Mouse (Mus musculus) stomach, embryonic 16.5 days (tissue): Measurements from ENCODE around the gene Hsd17b13. TPM values are rescaled to one million over a fixed set of nuclear protein-coding genes. Genes with fewer than 3 reads are reported as not detected.
"Not testable (repeated sequence)": the region's sequence is repeated elsewhere in the genome, so short reads cannot be mapped to it uniquely, and the experiment has no call there.

Experiments used
- ATAC-seq: fragments of 200-750 bp; cut with Nextera tagmentation; 2 replicates; pipeline ENCODE4 v1.8.0; 2017; ENCODE audit warnings: moderate number of reproducible peaks, moderate TSS enrichment; ENCODE audit not compliant: insufficient read depth, low FRiP score
- H3K27ac ChIP-seq: fragments of 300-500 bp; sonication (generic); 2 replicates; pipeline ENCODE4 v1.5.1; 2014; ENCODE audit warnings: low read length
- H3K27me3 ChIP-seq: fragments of 300-500 bp; sonication (generic); 2 replicates; pipeline ENCODE4 v1.6.1; 2014; ENCODE audit warnings: low read length, control low read depth, mixed read lengths; ENCODE audit not compliant: control insufficient read depth, insufficient read depth
- H3K36me3 ChIP-seq: fragments of 300-500 bp; sonication (generic); 2 replicates; pipeline ENCODE4 v1.6.1; 2014; ENCODE audit warnings: low read length; ENCODE audit not compliant: control insufficient read depth, insufficient read depth
- H3K4me1 ChIP-seq: fragments of 300-500 bp; sonication (generic); 2 replicates; pipeline ENCODE4 v1.6.1; 2014; ENCODE audit warnings: low read length, control low read depth, mixed read lengths; ENCODE audit not compliant: control insufficient read depth, insufficient read depth
- H3K4me2 ChIP-seq: fragments of 300-500 bp; sonication (generic); 2 replicates; pipeline ENCODE4 v1.6.1; 2014; ENCODE audit warnings: low read depth, low read length, mixed read lengths
- H3K4me3 ChIP-seq: fragments of 300-500 bp; sonication (generic); replicated peaks from 2 replicates; pipeline ENCODE4 v1.5.1; 2014; ENCODE audit warnings: mild to moderate bottlenecking, low read length
- H3K9ac ChIP-seq: fragments of 300-500 bp; sonication (generic); 2 replicates; pipeline ENCODE4 v1.6.1; 2014; ENCODE audit warnings: low read length
- H3K9me3 ChIP-seq: fragments of 300-500 bp; sonication (generic); replicated peaks from 2 replicates; pipeline ENCODE4 v1.6.1; 2016; ENCODE audit warnings: low read length, control low read depth; ENCODE audit not compliant: control insufficient read depth
- WGBS: fragments of 180-500 bp; shearing (Covaris S2); extraction: QIAGEN DNeasy Blood & Tissue Kit; methylation state at CpG from one replicate; pipeline ENCODE4 v1.1.7; 2014; 5-methylcytosine and 5-hydroxymethylcytosine counted together
- polyA plus RNA-seq: library from polyadenylated mRNA; unstranded; fragments of >200 nt; fragmentation: Nextera tagmentation; extraction: Ambion mirVana; gene quantifications from 2 replicates; pipeline ENCODE4 v1.2.1, GENCODE M21; 2015

The Hsd17b13 gene
- polyA plus RNA-seq, 1 experiment from 2014 or later, result 6.1 TPM

DNA sequence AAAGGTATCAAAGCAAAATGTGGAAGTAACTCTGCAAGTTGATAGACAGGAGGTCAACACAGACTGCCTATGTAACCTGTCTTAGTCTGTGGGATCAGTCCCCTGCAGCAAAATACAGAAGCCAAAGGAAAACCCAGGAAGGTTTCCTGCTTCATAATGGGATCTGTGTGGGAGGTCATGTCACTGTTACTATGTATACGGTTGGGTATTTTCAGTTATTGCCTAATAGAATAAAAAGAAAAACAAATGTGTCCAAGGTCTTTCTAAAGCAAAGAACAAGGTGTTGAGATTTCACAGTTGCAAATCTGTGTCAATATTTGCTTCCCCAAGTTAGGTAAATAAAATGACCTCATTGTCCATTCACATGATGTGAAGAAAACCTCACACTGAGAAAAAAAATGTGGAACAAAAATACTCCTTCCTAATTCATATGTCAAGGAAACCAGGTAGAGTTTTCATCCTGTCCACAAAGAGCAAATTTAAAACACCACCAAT is 14.2 kb downstream of the Hsd17b13 start:
- Histone ChIP-seq H3K27ac (no peak overlapping the region), H3K4me1 (no peaks in the 10 kb centered on the region), H3K4me2 (no peak overlapping the region), H3K4me3 (no peak overlapping the region), H3K9ac (no peak overlapping the region), H3K27me3 (no peaks in the 10 kb centered on the region), H3K36me3 (no peaks in the 10 kb centered on the region), H3K9me3 (no peaks in the 10 kb centered on the region)
- no peak for ATAC-seq
- WGBS, result 37% methylated on average over 1 of the region's 1 CpGs

DNA sequence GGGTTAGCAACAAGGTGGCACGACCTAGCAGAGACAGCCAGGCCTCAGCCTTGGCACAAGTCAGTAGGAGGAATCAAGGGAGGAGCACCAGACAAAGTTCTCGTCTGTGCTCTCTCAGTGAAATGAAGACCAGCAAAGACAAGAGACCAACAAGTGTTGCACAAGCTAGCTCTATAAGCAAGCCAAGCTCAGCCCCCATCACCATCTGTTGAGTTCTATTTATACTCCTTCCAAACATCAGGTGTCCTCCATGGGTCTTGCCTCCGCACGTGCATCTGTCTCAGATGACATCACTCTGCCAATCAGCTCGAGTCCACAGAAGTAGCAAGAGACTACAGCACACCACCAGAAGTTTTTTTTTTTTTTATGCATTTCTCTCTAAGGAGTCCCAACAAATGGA is 22.6 kb downstream of the Hsd17b13 start:
- ATAC-seq, result no peak
- Histone ChIP-seq H3K27me3 (no peaks in the 10 kb centered on the region), H3K4me1 (no peaks in the 10 kb centered on the region), H3K36me3 (no peaks in the 10 kb centered on the region), H3K9me3 (no peaks in the 10 kb centered on the region), H3K27ac (no peak overlapping the region), H3K4me3 (no peak overlapping the region), H3K9ac (no peak overlapping the region), H3K4me2 (no peak overlapping the region)
- WGBS, result 78% methylated on average over 5 of the region's 5 CpGs

DNA sequence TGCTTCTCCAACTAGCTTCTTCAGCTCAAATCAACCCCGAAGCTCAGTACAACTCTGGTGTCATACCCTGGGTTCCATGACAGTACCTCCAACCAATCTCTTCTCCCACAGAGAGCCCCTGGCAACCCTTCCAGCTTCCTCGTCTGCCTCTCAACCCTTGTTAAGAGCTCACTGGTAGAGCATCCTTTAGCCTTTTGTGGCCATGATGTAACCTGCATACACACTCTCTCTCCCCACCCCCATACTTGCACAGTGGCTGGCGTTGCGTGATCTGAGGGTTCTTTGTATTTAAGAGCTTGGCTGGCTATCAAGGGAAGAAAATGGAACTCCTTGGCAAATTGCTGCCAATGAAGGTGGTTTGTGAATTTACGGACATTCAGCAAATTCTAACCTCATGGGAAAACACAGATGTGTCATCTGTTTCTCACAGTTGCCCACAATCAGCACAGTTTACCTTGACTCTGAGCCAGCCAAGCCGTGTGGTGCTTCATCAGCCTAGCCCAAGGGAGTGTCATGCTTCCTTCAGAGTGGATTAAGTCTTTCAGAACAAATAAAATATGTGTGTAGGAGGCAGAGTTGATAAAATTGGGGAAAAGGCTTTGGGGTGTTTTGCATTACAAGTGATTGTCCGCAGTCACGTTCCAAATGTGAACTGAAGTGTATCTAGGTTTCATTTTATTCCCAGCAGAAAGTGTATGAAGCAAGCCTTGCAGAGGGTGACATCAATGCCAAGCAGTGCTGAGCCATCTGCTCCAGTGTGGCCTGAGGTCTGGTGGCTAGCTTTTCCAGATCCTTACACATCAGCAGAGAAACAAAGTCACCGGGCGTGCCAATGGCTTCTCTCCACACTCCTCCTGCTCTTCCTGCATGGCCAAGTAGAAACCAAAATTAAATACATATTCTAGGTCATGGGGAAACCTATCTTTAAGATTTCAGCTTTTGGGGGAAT is 23.8 kb downstream of the Hsd17b13 start:
- 0 out of 2 replicates have a peak, but pooled peaks have one; percentile 50 for ATAC-seq
- H3K27me3 ChIP-seq, result no peaks in the 10 kb centered on the region
- H3K9me3 ChIP-seq, result no peaks in the 10 kb centered on the region
- H3K4me2 ChIP-seq, result no peak overlapping the region
- no peaks in the 10 kb centered on the region for H3K36me3 ChIP-seq
- no peak overlapping the region for H3K4me3 ChIP-seq
- WGBS, result 71% methylated on average over 10 of the region's 10 CpGs
- no peak overlapping the region; the same call in 1 of the 2 replicates for H3K9ac ChIP-seq
- H3K27ac ChIP-seq, result no peak overlapping the region
- H3K4me1 ChIP-seq, result no peaks in the 10 kb centered on the region

DNA sequence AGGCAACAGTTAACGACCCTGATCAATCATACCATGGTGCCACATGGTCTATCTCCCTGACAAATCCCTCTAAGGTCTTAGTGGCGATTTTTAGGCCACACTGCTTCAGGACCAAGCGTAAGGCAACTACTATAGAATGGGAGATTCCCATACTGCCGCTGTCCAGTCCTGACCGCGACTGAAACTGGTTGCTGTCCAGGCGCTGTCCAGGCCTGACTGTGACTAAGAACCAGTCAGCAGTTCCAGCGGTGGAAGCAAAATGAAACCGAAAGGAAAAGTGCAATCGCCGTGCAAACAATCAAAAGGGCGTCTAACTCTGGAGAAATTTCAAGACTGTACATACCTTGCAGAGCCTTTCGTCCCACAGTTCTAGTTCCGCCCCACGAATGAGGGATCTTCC is 27.1 kb downstream of the Hsd17b13 start:
- WGBS, result 90% methylated on average over 15 of the region's 15 CpGs

DNA sequence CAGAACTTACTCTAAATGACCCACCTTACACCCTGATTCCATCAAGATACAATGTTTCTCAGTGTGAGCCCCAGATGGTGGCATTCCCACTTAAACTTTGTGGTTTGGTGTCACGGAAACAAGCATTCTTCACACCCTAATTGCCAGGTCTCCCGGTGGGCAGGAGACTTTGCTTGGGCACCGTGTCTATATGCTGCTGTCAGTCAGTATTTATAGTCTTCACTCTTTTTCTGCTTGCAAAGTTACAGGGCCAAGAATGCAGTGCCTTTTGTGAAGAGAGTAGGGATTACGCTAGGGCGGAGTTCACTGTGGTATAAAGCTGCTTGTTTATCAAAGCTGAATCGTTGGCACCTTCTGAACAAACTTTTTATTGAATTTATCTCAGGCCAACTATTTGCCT is 34.0 kb downstream of the Hsd17b13 start:
- Histone ChIP-seq H3K36me3 (no peaks in the 10 kb centered on the region), H3K27me3 (no peaks in the 10 kb centered on the region), H3K9me3 (no peaks in the 10 kb centered on the region), H3K4me3 (no peak overlapping the region), H3K4me2 (no peak overlapping the region), H3K9ac (no peak overlapping the region), H3K4me1 (peaks cover 18% of the 10 kb centered on the region), H3K27ac (no peak overlapping the region)
- 37% methylated on average over 6 of the region's 6 CpGs for WGBS
- ATAC-seq, result no peak

More for the DNA sequence above, 27.1 kb downstream of the Hsd17b13 start:
- not testable (repeated sequence) for H3K4me2 ChIP-seq, H3K9me3 ChIP-seq, H3K4me1 ChIP-seq, ATAC-seq, H3K4me3 ChIP-seq, H3K36me3 ChIP-seq, H3K27me3 ChIP-seq, H3K9ac ChIP-seq, H3K27ac ChIP-seq

DNA sequence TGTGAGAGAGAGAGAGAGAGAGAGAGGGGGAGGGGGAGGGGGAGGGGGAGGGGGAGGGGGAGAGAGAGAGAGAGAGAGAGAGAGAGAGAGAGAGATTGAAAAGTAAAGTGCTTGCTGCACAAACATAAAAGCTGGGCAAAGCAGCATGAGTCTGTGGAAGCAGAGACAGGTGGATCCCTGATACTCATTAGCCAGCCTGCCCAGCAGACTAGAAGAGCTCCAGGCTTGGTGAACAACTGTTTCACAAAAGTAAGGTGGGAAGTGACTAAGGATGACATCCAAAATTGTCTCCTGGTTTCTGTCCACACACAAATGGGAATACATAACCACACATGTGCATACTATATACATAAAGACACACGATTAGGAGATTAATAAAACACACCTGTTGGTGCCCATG is 37.4 kb downstream of the Hsd17b13 start:
- peaks cover 23% of the 10 kb centered on the region for H3K4me1 ChIP-seq
- no peak for ATAC-seq
- H3K9me3 ChIP-seq, result no peaks in the 10 kb centered on the region
- 75% methylated on average over 1 of the region's 1 CpGs for WGBS
- no peak overlapping the region for H3K4me2 ChIP-seq
- no peak overlapping the region for H3K4me3 ChIP-seq
- H3K27me3 ChIP-seq, result no peaks in the 10 kb centered on the region
- no peak overlapping the region for H3K9ac ChIP-seq
- no peak overlapping the region for H3K27ac ChIP-seq
- no peaks in the 10 kb centered on the region for H3K36me3 ChIP-seq

DNA sequence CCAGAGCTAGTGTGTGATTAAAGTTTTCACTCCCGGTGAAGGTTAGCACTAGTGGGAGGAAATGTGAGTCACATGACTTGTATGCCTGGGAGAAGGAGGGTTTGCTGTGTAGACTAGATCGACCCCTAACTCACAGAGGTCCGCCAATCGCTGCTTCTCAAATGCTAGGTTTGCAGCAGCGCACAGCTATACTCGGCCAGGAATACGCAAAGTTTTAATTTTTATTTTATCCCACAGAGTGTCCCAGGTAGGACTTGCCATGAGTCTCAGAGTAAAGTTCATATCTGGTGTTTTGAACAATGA is 37.9 kb downstream of the Hsd17b13 start:
- no peaks in the 10 kb centered on the region for H3K9me3 ChIP-seq
- H3K4me2 ChIP-seq, result no peak overlapping the region
- H3K4me3 ChIP-seq, result no peak overlapping the region
- WGBS, result 66% methylated on average over 7 of the region's 7 CpGs
- peaks cover 21% of the 10 kb centered on the region for H3K4me1 ChIP-seq
- H3K36me3 ChIP-seq, result no peaks in the 10 kb centered on the region
- no peaks in the 10 kb centered on the region for H3K27me3 ChIP-seq
- H3K27ac ChIP-seq, result no peak overlapping the region
- no peak overlapping the region for H3K9ac ChIP-seq
- ATAC-seq, result no peak

DNA sequence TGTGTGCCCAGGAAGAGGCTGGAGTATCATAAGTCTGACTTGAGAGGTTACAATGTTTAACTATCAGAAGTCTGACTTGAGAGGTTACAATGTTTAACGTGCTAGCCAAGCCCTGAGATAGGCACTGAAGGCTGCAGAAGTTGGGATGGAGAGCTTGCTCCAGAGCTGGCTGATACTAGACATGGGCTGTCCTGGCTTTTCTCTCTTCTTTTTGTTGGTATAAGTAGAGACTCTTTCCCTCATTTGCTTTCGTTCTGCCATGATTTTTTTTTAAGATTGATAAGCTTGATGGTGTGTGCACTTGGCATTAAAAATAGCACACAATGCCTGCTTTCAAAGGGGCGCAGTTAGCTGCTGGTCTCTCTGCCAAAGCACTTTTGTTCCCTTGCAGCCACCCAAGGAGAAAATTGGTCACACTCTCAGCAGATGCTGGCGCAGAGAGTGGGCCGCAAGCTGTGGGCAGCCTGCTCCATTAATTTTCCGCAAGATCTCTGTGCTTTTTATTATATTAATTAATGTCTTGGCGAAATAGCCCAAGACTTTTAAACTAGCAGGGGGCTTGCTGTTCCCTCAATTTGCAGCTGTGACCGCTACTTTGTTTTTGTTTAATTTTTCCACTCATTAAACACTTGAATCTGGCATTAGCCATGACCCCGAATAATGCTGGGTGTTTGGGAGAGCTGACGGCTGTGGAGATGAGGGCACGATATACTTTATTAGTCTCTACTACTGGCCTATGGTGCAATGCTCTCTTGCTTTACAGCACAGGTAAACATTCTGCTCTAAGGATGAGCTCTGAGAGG is 38.5 kb downstream of the Hsd17b13 start:
- Histone ChIP-seq H3K9me3 (no peaks in the 10 kb centered on the region), H3K4me3 (no peak overlapping the region), H3K36me3 (no peaks in the 10 kb centered on the region), H3K4me1 (peaks cover 16% of the 10 kb centered on the region; the same call in 1 of the 2 replicates), H3K27ac (no peak overlapping the region), H3K27me3 (no peaks in the 10 kb centered on the region), H3K4me2 (no peak overlapping the region), H3K9ac (no peak overlapping the region)
- no peak for ATAC-seq
- 50% methylated on average over 11 of the region's 11 CpGs for WGBS
